Mouse (Mus musculus): ENCODE measurements around the gene Shcbp1l.
A peak's percentile ranks its signal among the peaks of the same experiment; 100 is the strongest.
"Not testable (repeated sequence)": the region's sequence is repeated elsewhere in the genome, so short reads cannot be mapped to it uniquely, and the experiment has no call there.

Shcbp1l gene

GRCm38 (mm10) chr1:153416271-153416832 lies 8.6 kb upstream of the Shcbp1l start:
- not testable (repeated sequence) for DNase-seq (ENCODE audit: extremely low read depth, insufficient read length, low spot score)

DNA sequence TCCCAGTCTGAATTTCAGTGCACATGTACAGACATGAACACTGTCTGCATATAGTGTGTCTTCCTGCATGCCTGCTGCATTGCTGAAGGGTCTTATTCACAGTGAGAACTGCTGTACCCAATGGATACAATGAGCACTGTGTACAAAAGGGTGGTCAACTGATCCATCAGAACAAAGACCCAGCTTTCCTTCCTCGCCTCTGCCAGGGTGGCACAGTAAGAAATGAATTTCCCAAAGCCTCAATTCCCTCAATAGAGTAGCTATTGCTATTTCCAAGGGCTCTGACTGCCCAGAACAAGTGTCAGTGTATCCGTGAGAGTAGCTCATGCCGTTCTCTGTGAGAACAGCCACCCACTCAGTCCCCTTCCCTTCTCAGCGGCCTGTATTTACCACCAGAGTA lies 7.2 kb upstream of the Shcbp1l start:
- not testable (repeated sequence) for DNase-seq (ENCODE audit: extremely low read depth, insufficient read length, low spot score)

DNA sequence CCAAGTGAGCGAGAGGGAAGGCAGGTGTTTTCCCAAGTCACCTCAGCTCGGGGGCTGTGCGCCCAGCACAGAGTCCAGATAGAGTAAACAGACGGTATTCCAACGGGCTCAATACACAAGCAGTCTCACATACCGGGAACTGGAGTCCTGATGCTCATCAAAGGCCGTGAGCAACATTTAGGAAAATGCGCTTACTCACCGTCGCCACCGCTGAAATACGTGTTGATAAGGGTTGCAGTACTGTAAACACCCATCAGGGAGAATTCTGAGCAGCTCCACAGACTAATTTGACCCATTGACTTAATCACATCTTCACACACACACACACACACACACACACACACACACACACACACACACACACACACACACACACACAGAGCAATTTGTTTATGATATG lies 691 bp upstream of the Shcbp1l start:
- no peak for DNase-seq (ENCODE audit: extremely low read depth, insufficient read length, low spot score)

DNA sequence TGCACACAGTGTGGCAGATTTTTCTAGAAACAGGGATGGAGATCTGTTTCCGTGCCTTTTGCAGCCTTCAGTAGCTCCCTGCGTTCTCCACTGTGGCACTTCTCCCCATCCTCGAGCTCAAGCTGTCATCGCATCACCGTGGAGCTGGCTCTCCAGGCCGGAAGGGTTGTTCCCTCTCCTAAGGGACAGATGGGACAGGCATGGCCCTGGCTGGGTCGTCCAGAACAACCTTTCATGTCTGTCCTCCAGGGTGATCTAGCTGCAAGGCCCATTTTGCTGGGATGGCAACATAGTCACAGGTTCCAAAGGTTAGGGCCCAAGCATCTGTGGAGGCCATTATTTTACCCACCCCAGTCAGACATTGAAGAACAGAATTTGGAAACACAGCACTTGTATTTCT lies 6.2 kb downstream of the Shcbp1l start:
- no peak for DNase-seq (ENCODE audit: extremely low read depth, insufficient read length, low spot score)

GRCm38 (mm10) chr1:153431701-153432100 lies 6.7 kb downstream of the Shcbp1l start:
- DNase-seq (ENCODE audit: extremely low read depth, insufficient read length, low spot score) = no peak

GRCm38 (mm10) chr1:153432329-153432728 lies 7.4 kb downstream of the Shcbp1l start:
- no peak for DNase-seq (ENCODE audit: extremely low read depth, insufficient read length, low spot score)

- DNase-seq (ENCODE audit: extremely low read depth, insufficient read length, low spot score) = no peak
Observed at GRCm38 (mm10) chr1:153433851-153434589, 9.1 kb downstream of the Shcbp1l start.

DNA sequence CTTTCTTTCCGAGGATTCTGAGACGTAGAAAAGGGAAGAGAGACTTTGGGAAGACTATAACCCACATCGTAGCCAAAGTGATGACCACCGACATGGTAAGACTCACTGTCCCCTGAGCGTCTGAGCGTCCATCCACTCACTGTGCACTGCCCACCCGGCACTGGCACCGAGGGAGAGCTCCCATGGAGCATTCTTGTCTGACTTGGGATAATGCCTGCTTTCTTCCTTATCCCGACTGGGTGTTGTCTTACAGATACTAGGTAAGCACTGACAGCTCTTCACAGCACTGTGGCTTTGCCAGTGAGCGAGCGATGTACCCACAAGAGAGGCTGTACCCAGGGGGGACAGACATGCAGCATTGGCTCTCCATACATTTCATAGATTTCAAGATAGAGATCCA lies 12.6 kb downstream of the Shcbp1l start:
- no peak for DNase-seq (ENCODE audit: extremely low read depth, insufficient read length, low spot score)

DNA sequence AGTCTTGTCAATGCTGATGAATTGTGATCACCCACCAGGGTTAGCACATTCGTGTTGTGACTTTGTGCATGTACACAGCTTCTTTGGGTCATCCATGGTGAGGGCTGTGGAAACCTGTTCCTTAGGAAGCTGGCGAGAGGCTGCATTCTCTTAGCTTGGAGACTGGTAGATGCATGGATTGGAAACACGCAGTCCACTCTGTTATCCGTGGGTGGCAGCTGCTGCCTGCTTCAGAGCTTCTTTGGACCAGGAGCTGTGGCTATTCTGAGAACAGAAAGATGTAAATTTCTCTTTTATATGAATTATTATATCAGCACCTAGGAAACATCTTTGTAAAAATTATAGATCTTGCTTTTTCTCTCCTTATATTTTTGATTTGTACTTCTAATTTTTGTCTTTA lies 15.8 kb downstream of the Shcbp1l start:
- no peak for DNase-seq (ENCODE audit: extremely low read depth, insufficient read length, low spot score)

- DNase-seq (ENCODE audit: extremely low read depth, insufficient read length, low spot score) = no peak
Observed at GRCm38 (mm10) chr1:153441656-153442055, 16.7 kb downstream of the Shcbp1l start.

DNA sequence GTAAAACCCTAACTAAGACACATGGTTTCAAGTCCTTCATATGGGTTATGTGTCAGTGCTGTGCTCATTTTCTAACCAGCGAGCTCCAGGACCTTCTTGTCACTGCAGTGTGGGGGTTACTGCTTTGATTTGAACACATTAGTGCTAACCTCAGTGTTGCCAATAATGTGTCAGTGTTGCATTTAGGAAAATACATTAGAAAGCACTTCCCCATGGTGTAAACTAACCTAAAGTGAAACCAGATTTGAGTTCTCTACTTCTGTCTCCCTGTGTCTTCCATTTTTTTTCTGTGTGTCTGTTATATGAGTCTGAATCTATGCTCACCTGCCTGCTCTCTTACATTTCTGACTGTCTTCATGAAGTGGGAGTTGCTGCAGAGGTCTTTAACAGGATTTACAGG lies 18.1 kb downstream of the Shcbp1l start:
- DNase-seq (ENCODE audit: extremely low read depth, insufficient read length, low spot score) = no peak

- DNase-seq (ENCODE audit: extremely low read depth, insufficient read length, low spot score) = no peak
Observed at GRCm38 (mm10) chr1:153443632-153444031, 18.7 kb downstream of the Shcbp1l start.

DNA sequence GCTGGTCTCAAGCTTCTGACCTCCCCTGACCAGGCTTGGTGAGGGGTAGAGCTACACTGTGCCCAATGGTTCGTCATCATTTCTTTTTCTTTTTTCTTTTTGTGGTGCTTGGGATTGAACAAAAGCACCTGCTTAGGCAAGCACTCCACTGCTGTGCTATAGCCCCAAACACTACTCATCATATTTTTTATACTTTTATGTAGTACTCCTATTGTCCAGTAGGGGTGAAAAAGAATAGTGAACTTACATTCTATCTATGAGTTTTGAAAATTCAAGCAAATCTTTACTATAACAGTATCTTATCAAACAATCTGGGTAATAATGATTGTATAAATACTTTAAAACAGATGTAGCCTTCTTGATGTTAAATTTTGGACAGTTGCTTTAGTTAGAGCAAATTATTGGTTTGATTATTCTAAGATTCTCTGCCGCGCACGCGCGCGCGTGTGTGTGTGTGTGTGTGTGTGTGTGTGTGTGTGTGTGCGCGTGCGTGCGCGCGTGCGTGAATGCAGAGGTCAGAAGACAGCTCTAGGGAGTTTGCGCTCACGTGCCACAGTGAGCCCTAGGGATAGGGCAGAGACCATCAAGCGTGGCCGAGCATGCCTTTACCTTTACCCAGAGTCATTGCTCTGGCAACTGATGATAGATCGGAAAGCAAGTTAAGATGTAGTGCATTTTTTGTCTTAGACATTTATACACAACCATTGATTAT lies 21.3 kb downstream of the Shcbp1l start:
- no peak for DNase-seq (ENCODE audit: extremely low read depth, insufficient read length, low spot score)

GRCm38 (mm10) chr1:153451237-153452154 lies 26.5 kb downstream of the Shcbp1l start:
- DNase-seq (ENCODE audit: extremely low read depth, insufficient read length, low spot score) = no peak

DNA sequence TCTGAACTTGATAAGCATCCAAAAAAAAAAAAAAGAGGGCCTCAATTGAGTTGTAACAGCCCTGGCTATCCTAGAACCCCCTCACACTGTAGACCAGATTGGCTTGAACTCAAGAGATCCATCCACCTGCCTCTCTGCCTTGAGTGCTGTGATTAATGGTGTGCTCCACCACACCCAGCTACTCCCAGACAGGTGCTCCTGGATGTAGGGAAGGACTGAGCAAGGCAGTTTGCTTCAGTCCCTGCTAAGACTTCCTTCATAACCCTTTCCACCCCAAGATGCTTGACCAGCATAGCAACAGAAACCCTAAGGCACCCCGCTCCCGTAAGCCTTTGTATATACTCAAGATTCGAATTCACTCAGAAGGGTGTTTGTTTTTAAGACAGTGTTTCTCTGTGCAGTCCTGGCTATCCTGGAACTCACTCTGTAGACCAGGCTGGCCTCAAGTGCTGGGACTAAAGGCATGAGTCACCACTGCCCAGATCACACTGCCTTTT lies 28.2 kb downstream of the Shcbp1l start:
- no peak for DNase-seq (ENCODE audit: extremely low read depth, insufficient read length, low spot score)

GRCm38 (mm10) chr1:153456137-153456536 lies 31.2 kb downstream of the Shcbp1l start:
- DNase-seq (ENCODE audit: extremely low read depth, insufficient read length, low spot score) = no peak

DNA sequence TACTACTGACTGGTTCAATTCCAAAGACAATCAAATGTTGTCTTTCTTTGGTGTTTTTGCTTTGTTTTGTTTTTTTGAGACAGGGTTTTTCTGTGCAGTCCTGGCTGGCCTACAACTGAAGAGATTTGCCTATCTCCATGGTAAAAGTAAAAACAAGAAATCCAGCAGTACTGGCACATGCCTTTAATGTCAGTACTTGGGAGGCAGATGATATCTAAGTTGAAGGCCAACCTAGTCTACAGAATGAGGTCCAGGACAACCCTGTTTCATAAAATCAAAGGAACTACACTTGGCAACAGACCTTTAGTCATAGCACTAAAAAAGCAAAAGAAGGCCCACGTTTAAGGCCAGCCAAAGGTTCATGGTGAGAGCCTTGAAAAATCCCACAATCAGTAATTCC lies 36.8 kb downstream of the Shcbp1l start:
- DNase-seq (ENCODE audit: extremely low read depth, insufficient read length, low spot score) = no peak

GRCm38 (mm10) chr1:153479296-153479695 lies 54.3 kb downstream of the Shcbp1l start:
- no peak for DNase-seq (ENCODE audit: extremely low read depth, insufficient read length, low spot score)

GRCm38 (mm10) chr1:153480386-153481024 lies 55.5 kb downstream of the Shcbp1l start:
- DNase-seq (ENCODE audit: extremely low read depth, insufficient read length, low spot score) = peak; percentile 45

- no peak for DNase-seq (ENCODE audit: extremely low read depth, insufficient read length, low spot score)
Observed at GRCm38 (mm10) chr1:153481025-153481412, 56.1 kb downstream of the Shcbp1l start.
